Mouse (Mus musculus) intestine, postnatal 0 days (tissue): ENCODE measurements around the gene Armh2. TPM values are rescaled to one million over a fixed set of nuclear protein-coding genes. Genes with fewer than 3 reads are reported as not detected.

Experiments
- ATAC-seq: fragments of 200-750 bp; cut with Nextera tagmentation; 2 replicates; pipeline ENCODE4 v1.8.0; 2017; ENCODE audit warnings: mild to moderate bottlenecking, moderate TSS enrichment, moderate library complexity
- H3K27ac ChIP-seq: fragments of 300-500 bp; sonication (generic); 2 replicates; pipeline ENCODE4 v1.5.1; 2014; ENCODE audit warnings: mild to moderate bottlenecking, low read depth, low read length, moderate library complexity
- H3K27me3 ChIP-seq: fragments of 300-500 bp; sonication (generic); replicated peaks from 2 replicates; pipeline ENCODE4 v1.6.1; 2014; ENCODE audit warnings: low read length, mixed read lengths; ENCODE audit not compliant: control insufficient read depth, insufficient read depth
- H3K36me3 ChIP-seq: fragments of 300-500 bp; sonication (generic); 2 replicates; pipeline ENCODE4 v1.6.1; 2014; ENCODE audit warnings: mild to moderate bottlenecking, moderate library complexity; ENCODE audit not compliant: control insufficient read depth, insufficient read depth
- H3K4me1 ChIP-seq: fragments of 300-500 bp; sonication (generic); replicated peaks from 2 replicates; pipeline ENCODE4 v1.6.1; 2014; ENCODE audit warnings: antibody characterized with exemption, low read length, mixed read lengths; ENCODE audit not compliant: control insufficient read depth, insufficient read depth
- H3K4me2 ChIP-seq: fragments of 300-500 bp; sonication (generic); replicated peaks from 2 replicates; pipeline ENCODE4 v1.6.1; 2014; ENCODE audit warnings: low read depth, mild to moderate bottlenecking, moderate library complexity
- H3K4me3 ChIP-seq: fragments of 300-500 bp; sonication (generic); 2 replicates; pipeline ENCODE4 v1.5.1; 2014; ENCODE audit warnings: low read depth, low read length
- H3K9ac ChIP-seq: fragments of 300-500 bp; sonication (generic); 2 replicates; pipeline ENCODE4 v1.6.1; 2014; ENCODE audit warnings: mild to moderate bottlenecking, low read depth, low read length
- H3K9me3 ChIP-seq: fragments of 300-500 bp; sonication (generic); 2 replicates; pipeline ENCODE4 v1.6.1; 2016; ENCODE audit warnings: mixed run types; ENCODE audit not compliant: control insufficient read depth
- CTCF ChIP-seq: sonication (generic); IDR thresholded peaks from 2 replicates; pipeline ENCODE4 v1.5.1; 2016; ENCODE audit warnings: low read depth, mild to moderate bottlenecking, control low read depth, antibody characterized with exemption, moderate library complexity
- WGBS: fragments of 180-500 bp; shearing (Covaris S2); extraction: QIAGEN DNeasy Blood & Tissue Kit; methylation state at CpG from one replicate; pipeline ENCODE4 v1.1.7; 2014; 5-methylcytosine and 5-hydroxymethylcytosine counted together
- polyA plus RNA-seq: library from polyadenylated mRNA; unstranded; fragments of >200 nt; fragmentation: Nextera tagmentation; extraction: Ambion mirVana; gene quantifications from 2 replicates; pipeline ENCODE4 v1.2.1, GENCODE M21; 2015

The Armh2 gene
- polyA plus RNA-seq, 1 experiment from 2014 or later: not detected

GRCm38 (mm10) chr13:24776146-24776844 lies 35.3 kb downstream of the Armh2 start:
- no peak; the same call in 1 of the 2 replicates for ATAC-seq
- WGBS: 51% methylated on average over 7 of the region's 7 CpGs
- H3K4me3 ChIP-seq: no peak overlapping the region
- no peak overlapping the region for H3K4me2 ChIP-seq
- no peak overlapping the region for H3K27ac ChIP-seq
- H3K9ac ChIP-seq: no peak overlapping the region
- no peaks in the 10 kb centered on the region for H3K36me3 ChIP-seq
- no peaks in the 10 kb centered on the region for H3K27me3 ChIP-seq
- H3K4me1 ChIP-seq: no peaks in the 10 kb centered on the region
- no peaks in the 10 kb centered on the region for H3K9me3 ChIP-seq
- peak; percentile 93 for TF ChIP-seq CTCF

DNA sequence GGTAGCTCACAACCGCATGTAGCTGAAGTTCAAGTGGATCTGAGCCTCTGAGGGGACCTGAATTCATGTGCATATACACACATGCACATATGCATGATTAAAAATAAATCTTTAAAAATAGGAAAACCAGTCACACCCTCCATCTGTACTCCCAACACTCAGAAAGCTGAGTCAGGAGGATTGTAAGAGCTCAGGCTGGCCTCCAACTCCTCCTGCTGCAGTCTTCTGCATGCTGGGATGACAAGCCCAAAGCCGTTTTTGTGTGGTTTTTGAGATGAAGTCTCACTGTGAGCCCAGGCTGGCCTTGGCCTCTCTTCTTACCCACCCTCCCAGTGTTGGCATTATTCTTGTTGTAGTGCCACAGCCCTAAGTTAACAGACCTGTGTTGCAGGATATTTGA lies 37.0 kb downstream of the Armh2 start:
- no peak for TF ChIP-seq CTCF
- no peaks in the 10 kb centered on the region for H3K9me3 ChIP-seq
- 79% methylated on average over 2 of the region's 2 CpGs for WGBS
- no peak overlapping the region for H3K4me2 ChIP-seq
- no peak overlapping the region for H3K27ac ChIP-seq
- no peaks in the 10 kb centered on the region for H3K4me1 ChIP-seq
- ATAC-seq: no peak
- H3K4me3 ChIP-seq: no peak overlapping the region
- H3K36me3 ChIP-seq: no peaks in the 10 kb centered on the region
- H3K9ac ChIP-seq: no peak overlapping the region
- no peaks in the 10 kb centered on the region for H3K27me3 ChIP-seq

DNA sequence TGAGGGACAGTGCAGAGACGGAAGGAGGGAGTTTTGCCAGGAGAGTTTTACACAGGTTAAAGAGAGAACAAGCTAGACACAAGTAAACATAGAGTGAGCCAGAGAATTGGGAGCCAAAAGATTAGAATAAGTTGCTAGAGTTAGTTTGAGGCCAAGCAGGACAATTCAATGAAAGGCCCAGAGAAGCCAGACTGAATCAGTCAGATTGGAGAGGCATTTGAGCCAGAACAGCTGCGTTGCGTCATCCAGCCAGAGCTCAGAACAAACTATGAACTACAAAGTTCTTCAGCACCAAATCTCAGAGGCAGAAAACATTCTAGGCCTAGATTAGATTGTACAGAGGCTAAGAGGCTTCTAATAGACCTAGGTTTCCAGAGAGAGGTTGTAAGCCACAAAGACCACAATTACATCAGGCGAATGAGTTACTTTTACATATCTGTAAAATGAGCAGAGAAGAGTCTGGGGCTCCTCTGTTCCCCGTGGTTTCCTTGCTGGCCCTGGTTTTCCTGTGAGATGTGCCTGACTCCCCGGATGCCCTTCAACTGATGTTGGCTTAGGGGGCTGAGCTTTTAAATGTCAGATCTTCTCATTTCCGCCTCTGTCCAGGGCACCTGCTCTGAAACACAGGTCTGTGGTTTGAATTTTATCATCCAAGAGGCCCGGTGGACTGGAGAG lies 37.8 kb downstream of the Armh2 start:
- no peak for TF ChIP-seq CTCF
- no peak overlapping the region for H3K4me3 ChIP-seq
- H3K36me3 ChIP-seq: no peaks in the 10 kb centered on the region
- H3K4me1 ChIP-seq: no peaks in the 10 kb centered on the region
- H3K4me2 ChIP-seq: no peak overlapping the region
- H3K27me3 ChIP-seq: no peaks in the 10 kb centered on the region
- no peak overlapping the region for H3K9ac ChIP-seq
- H3K9me3 ChIP-seq: no peaks in the 10 kb centered on the region
- ATAC-seq: no peak
- no peak overlapping the region for H3K27ac ChIP-seq
- WGBS: 83% methylated on average over 8 of the region's 8 CpGs

DNA sequence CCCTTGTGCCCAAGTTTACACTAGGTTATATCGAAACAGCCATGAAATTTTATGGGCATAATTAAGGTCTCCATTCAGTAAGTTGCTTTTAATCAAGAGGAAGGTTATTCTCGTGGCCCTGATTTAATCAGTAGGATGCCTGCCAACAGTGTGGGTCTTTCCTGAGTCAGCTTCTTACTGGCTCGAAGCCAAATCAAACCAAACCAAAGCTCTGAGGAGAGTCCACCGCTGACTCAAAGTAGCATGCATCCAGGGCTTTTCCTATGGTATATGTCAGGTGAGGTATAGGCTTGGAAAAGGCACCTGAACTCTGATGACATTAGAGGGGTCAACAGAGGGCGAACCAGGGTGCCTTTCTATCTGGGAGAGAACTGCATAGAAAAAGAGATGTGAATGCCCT lies 40.9 kb downstream of the Armh2 start:
- H3K9me3 ChIP-seq: no peaks in the 10 kb centered on the region
- no peak overlapping the region for H3K4me3 ChIP-seq
- ATAC-seq: no peak
- 52% methylated on average over 5 of the region's 5 CpGs for WGBS
- no peaks in the 10 kb centered on the region for H3K27me3 ChIP-seq
- no peak for TF ChIP-seq CTCF
- H3K27ac ChIP-seq: no peak overlapping the region
- H3K36me3 ChIP-seq: no peaks in the 10 kb centered on the region
- H3K4me1 ChIP-seq: no peaks in the 10 kb centered on the region
- no peak overlapping the region for H3K9ac ChIP-seq
- no peak overlapping the region for H3K4me2 ChIP-seq

GRCm38 (mm10) chr13:24786014-24786490 lies 45.0 kb downstream of the Armh2 start:
- no peak overlapping the region for H3K4me2 ChIP-seq
- no peaks in the 10 kb centered on the region for H3K36me3 ChIP-seq
- no peaks in the 10 kb centered on the region for H3K27me3 ChIP-seq
- ATAC-seq: no peak
- no peak overlapping the region for H3K4me3 ChIP-seq
- TF ChIP-seq CTCF: no peak
- no peaks in the 10 kb centered on the region; the same call in 1 of the 2 replicates for H3K4me1 ChIP-seq
- H3K9me3 ChIP-seq: no peaks in the 10 kb centered on the region
- 61% methylated on average over 11 of the region's 11 CpGs for WGBS
- H3K27ac ChIP-seq: no peak overlapping the region
- no peak overlapping the region for H3K9ac ChIP-seq

DNA sequence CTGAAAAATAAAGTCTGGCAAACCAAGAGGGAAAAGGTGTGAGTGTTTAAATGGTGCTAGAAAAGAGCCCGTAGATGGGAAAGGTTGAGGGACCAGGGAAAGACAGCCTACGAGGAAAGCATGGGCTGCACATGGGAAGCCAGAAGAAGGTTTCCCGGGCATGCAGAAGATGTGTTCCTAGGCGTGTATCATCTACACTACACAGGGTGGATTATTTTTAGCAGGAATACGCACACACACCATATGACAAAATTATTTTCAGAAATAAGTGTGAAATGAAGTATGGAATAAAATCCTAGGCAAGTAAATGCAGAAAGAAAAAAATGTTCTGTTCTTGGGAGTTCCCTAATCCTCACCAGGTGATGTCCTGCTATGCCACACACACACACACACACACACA lies 46.4 kb downstream of the Armh2 start:
- no peak overlapping the region for H3K9ac ChIP-seq
- no peaks in the 10 kb centered on the region; the same call in 1 of the 2 replicates for H3K4me1 ChIP-seq
- H3K9me3 ChIP-seq: no peaks in the 10 kb centered on the region
- H3K27ac ChIP-seq: no peak overlapping the region
- 85% methylated on average over 5 of the region's 5 CpGs for WGBS
- no peak for ATAC-seq
- no peaks in the 10 kb centered on the region for H3K27me3 ChIP-seq
- no peak overlapping the region for H3K4me3 ChIP-seq
- no peaks in the 10 kb centered on the region for H3K36me3 ChIP-seq
- TF ChIP-seq CTCF: no peak
- H3K4me2 ChIP-seq: no peak overlapping the region
